Mouse (Mus musculus) heart, embryonic 13.5 days (tissue): ENCODE results near the gene Esrra. TPM values are rescaled to one million over a fixed set of nuclear protein-coding genes. Genes with fewer than 3 reads are reported as not detected.
A peak's percentile ranks its signal among the peaks of the same experiment; 100 is the strongest.

Source experiments
- ATAC-seq: fragments of 200-750 bp; cut with Nextera tagmentation; 2 replicates; pipeline ENCODE4 v1.8.0; 2017; ENCODE audit warnings: moderate TSS enrichment; ENCODE audit not compliant: insufficient number of reproducible peaks, low FRiP score, low TSS enrichment; ENCODE audit errors: extremely low read depth
- H3K27ac ChIP-seq: fragments of 300-500 bp; sonication (generic); replicated peaks from 2 replicates; pipeline ENCODE4 v1.5.1; 2015; ENCODE audit warnings: moderate library complexity, mild to moderate bottlenecking, inconsistent platforms
- H3K27me3 ChIP-seq: fragments of 300-500 bp; sonication (generic); replicated peaks from 2 replicates; pipeline ENCODE4 v1.6.1; 2015; ENCODE audit warnings: mild to moderate bottlenecking, inconsistent platforms
- H3K36me3 ChIP-seq: fragments of 300-500 bp; sonication (generic); 2 replicates; pipeline ENCODE4 v1.6.1; 2015; ENCODE audit warnings: mild to moderate bottlenecking, inconsistent platforms
- H3K4me1 ChIP-seq: fragments of 300-500 bp; sonication (generic); 2 replicates; pipeline ENCODE4 v1.6.1; 2015; ENCODE audit warnings: inconsistent platforms
- H3K4me2 ChIP-seq: fragments of 300-500 bp; sonication (generic); 2 replicates; pipeline ENCODE4 v1.6.1; 2015; ENCODE audit warnings: inconsistent platforms, mild to moderate bottlenecking, moderate library complexity
- H3K4me3 ChIP-seq: fragments of 300-500 bp; sonication (generic); 2 replicates; pipeline ENCODE4 v1.5.1; 2015; ENCODE audit warnings: moderate library complexity, mild to moderate bottlenecking, inconsistent platforms
- H3K9ac ChIP-seq: fragments of 300-500 bp; sonication (generic); 2 replicates; pipeline ENCODE4 v1.6.1; 2015; ENCODE audit warnings: inconsistent platforms, mild to moderate bottlenecking, moderate library complexity
- H3K9me3 ChIP-seq: fragments of 300-500 bp; sonication (generic); 2 replicates; pipeline ENCODE4 v1.6.1; 2016; ENCODE audit warnings: inconsistent platforms
- WGBS: fragments of 180-500 bp; shearing (Covaris S2); methylation state at CpG from one replicate; pipeline ENCODE4 v1.1.7; 2015; ENCODE audit warnings: mixed read lengths; 5-methylcytosine and 5-hydroxymethylcytosine counted together
- polyA plus RNA-seq: library from polyadenylated mRNA; unstranded; fragments of >200 nt; fragmentation: Nextera tagmentation; extraction: Ambion mirVana; gene quantifications from 2 replicates; pipeline ENCODE4 v1.2.1, GENCODE M21; 2015

Gene Esrra
- polyA plus RNA-seq, 1 experiment from 2014 or later, result 30.4 TPM

DNA sequence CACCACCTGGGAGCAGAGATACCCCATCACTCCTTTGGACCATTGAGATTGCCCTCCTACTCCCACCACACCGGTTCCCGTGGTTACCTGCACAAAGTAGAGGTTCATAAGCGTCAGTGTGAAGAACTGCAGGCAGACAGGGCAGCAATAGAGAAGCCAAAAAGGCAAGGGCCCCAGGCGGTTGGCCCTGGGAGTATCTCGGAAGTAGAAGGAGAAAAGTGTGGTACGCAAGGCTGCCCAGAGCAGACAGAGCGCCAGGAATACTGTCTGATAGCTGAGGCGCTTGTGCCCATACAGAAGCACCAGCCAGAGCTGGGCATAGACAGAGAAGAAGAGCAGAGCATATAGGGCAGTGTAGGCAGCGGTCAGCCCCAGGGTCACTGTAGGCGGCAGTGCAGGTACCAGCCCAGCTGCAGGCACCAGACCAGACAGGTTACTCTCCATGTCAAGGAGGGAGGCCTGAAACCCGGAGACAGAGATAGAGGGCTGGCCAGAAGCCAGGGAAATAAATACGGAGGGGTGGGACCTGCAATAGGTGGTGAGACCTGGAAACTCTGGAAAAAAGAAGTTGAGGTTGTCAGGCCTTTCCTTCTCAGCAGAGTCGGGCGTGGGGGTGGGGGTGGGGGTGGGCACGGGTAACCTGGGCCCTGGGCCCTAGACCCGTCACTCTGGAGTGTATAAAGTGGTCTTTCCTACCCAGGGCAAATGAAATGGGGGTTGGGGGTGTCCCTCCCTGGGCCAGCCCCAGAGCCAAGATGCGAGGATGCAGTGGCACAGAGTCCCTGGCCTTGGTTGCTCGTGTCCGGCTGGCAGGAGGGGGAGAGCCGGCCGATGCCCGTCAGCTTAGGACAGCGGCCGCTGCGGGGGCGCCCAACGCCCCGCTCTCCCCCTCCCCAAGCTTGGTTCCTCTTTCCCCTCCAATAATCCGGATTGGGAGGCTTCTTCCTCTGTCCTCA lies 19.1 kb upstream of the Esrra start:
- WGBS, result 20% methylated on average over 28 of the region's 29 CpGs
- ATAC-seq, result peak; percentile 6; the same call in 1 of the 2 replicates
- H3K4me3 ChIP-seq, result peak overlapping the region; percentile 67
- peaks cover 30% of the 10 kb centered on the region for H3K4me1 ChIP-seq
- H3K27me3 ChIP-seq, result peaks cover 13% of the 10 kb centered on the region
- peak overlapping the region; percentile 100 for H3K4me2 ChIP-seq
- H3K9me3 ChIP-seq, result no peaks in the 10 kb centered on the region
- peak overlapping the region; percentile 87 for H3K9ac ChIP-seq
- peaks cover 20% of the 10 kb centered on the region for H3K36me3 ChIP-seq
- H3K27ac ChIP-seq, result peak overlapping the region; percentile 97

DNA sequence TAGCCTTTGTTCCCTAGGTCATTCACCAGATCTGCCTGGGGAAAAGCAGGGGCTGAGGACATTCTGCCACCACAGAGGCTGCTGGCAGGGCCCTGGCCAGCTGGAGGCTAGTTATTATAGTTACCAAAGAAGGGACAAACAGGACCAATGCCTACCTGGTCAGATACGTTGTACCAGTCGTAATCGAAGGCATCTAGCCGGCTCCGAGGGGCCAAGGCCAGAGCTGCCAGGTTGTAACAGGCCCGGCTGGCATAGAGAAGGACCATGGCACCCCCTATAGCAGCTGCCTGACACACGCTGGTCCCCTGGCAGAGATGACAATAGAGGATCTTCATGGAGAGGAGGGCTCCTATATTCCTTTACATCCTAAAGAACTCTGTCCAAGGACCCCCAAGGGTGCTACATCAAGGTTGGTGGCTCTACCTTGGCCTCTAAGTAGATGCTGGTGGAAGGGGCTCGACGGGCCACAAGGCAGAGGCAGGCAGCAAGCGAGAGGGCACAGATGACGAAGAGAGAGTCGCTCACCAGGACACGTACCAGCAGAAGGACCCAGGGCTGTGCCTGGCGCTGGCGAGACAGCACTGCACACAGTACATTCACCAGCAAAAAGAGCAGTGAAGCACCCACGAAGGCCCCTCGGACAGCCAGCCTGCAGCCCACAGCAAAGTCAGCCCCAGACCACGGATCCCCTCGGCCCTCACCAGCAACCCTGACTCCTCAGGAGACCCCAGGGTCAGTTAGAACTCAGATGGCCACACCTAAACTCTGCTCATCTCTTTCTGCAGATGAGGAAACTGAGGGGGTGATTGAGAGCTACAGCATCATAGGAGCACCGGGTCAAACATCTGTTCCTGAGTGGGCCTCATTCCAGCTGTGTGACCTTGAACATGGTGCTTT lies 17.7 kb upstream of the Esrra start:
- Histone ChIP-seq H3K9me3 (no peaks in the 10 kb centered on the region), H3K27ac (no peak overlapping the region), H3K4me2 (no peak overlapping the region), H3K4me3 (no peak overlapping the region), H3K9ac (peak overlapping the region; percentile 87; the same call in 1 of the 2 replicates), H3K27me3 (peaks cover 27% of the 10 kb centered on the region), H3K36me3 (0 out of 2 replicates have a peak, but pooled peaks cover 8% of the 10 kb centered on the region), H3K4me1 (peaks cover 31% of the 10 kb centered on the region)
- no peak for ATAC-seq
- WGBS, result 86% methylated on average over 20 of the region's 20 CpGs

DNA sequence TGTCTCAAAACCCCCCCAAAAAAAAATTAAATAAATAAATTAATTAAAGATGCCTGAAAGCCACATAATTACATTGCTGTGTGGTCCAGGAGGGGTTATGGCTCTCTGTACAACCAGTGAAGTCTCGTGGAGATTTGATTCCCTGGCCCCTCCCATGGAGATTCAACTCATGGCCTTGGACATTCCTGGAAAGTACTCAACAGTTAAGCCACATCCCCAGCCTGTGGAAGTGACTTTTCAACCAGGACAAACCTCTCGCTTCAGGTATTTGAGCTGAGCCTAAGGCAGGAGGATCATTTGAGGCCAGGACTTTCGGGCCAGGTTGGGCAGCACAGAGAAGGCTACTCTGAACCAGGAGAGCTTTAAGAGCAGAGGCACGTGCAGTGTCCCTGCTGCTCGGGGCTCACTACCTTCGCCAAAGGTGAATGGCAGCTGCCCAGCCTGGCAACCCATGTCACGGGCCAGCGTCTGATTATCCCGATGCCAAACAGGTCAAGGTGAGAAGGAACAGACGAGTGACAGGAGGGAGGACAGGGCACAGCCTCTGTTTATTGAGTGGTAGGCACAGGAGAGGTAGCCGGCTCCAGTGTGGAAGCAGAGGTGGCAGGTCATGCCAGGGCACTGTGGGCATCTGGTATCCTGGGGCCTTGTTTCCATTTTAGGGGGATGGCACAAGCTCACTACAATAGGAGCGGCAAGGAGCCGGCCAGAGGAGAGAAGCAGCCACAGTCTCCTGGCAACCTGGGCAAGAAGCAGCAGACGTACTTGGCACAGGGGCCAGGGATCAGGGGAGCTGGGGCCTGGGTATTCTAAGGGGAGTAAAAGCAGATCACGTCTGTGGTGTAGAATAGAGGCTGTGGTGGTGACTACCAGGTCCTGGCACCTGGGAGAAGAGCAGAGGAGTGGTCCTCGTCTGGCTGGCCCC lies 16.2 kb upstream of the Esrra start:
- 70% methylated on average over 16 of the region's 16 CpGs for WGBS
- peaks cover 33% of the 10 kb centered on the region for H3K4me1 ChIP-seq
- ATAC-seq, result no peak
- no peak overlapping the region for H3K27ac ChIP-seq
- no peaks in the 10 kb centered on the region for H3K9me3 ChIP-seq
- H3K27me3 ChIP-seq, result peaks cover 42% of the 10 kb centered on the region
- H3K36me3 ChIP-seq, result 0 out of 2 replicates have a peak, but pooled peaks cover 4% of the 10 kb centered on the region
- no peak overlapping the region for H3K4me2 ChIP-seq
- no peak overlapping the region; the same call in 1 of the 2 replicates for H3K9ac ChIP-seq
- H3K4me3 ChIP-seq, result no peak overlapping the region

DNA sequence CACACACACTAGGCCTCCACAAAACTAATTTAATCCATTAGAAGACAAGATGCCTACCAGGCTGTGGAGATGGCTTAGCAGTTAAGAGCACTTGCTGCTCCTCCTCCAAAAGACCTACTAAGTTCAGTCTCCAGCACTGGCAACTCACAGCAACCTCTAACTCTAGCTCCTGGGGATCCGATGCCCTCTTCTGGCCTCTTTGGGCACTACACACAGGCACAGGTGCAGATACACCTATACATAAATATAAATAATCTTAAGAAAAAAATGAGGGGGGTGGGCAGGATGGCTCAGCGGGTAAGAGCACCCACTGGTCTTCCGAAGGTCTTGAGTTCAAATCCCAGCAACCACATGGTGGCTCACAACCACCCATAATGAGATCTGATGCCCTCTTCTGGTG lies 14.7 kb upstream of the Esrra start:
- H3K27me3 ChIP-seq, result peaks cover 57% of the 10 kb centered on the region
- H3K27ac ChIP-seq, result no peak overlapping the region
- no peak overlapping the region for H3K4me3 ChIP-seq
- H3K9me3 ChIP-seq, result no peaks in the 10 kb centered on the region
- no peak overlapping the region for H3K9ac ChIP-seq
- 0 out of 2 replicates have a peak, but pooled peaks cover 4% of the 10 kb centered on the region for H3K36me3 ChIP-seq
- WGBS, result 23% methylated on average over 3 of the region's 3 CpGs
- ATAC-seq, result no peak
- H3K4me2 ChIP-seq, result no peak overlapping the region
- peaks cover 31% of the 10 kb centered on the region for H3K4me1 ChIP-seq

DNA sequence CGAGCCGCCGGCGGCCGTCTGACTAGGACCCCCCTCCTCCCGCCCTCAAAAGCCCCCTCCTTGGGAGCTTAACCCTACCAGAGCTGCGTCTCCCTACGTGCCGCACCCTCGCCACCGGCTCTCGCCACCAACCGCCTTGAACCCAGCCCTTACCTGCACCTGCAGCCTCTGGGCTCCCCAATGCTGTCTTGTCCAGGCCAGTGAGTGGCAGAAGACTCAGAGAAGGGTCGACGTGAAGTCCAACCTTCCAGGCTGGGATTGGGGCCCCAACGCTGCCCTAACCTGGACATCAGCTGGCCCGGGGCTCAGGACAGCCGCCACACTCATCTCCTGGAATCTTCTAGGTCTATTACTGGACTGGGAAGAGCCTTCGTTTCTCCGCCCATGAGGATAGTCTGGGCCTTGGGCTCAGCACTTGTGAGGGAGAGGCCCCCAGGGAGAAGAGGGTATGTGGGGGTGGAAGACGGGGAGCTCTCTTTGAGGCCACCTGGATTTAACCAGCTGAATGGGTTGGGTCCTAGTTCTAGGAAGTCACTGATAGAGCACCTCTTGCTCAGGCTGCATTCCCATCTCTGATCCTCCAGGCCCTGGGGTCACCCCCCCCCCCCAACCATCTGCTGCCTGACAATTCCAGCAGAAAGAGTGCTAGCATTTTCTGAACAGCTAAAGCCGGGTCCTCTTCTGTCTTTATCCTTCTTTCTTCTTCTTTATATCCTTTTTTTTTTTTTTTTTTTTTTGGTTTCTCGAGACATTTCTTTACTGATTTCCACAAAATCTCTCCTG lies 12.8 kb upstream of the Esrra start, which contains the start of gene Kcnk4:
Kcnk4 (minus strand) TSS at position 321 of the 783 bp plus-strand sequence.
- Histone ChIP-seq H3K4me2 (peak within 1 kb of the TSS; percentile 86), H3K9me3 (no peaks in the 10 kb centered on the region), H3K9ac (peak within 1 kb of the TSS; percentile 80), H3K4me3 (peak within 1 kb of the TSS; percentile 56), H3K4me1 (peaks cover 14% of the 10 kb centered on the region), H3K36me3 (0 out of 2 replicates have a peak, but pooled peaks cover 4% of the 10 kb centered on the region), H3K27me3 (peaks cover 75% of the 10 kb centered on the region), H3K27ac (no peak within 1 kb of the TSS)
- 11% methylated on average over 23 of the region's 23 CpGs for WGBS
- no peak for ATAC-seq

DNA sequence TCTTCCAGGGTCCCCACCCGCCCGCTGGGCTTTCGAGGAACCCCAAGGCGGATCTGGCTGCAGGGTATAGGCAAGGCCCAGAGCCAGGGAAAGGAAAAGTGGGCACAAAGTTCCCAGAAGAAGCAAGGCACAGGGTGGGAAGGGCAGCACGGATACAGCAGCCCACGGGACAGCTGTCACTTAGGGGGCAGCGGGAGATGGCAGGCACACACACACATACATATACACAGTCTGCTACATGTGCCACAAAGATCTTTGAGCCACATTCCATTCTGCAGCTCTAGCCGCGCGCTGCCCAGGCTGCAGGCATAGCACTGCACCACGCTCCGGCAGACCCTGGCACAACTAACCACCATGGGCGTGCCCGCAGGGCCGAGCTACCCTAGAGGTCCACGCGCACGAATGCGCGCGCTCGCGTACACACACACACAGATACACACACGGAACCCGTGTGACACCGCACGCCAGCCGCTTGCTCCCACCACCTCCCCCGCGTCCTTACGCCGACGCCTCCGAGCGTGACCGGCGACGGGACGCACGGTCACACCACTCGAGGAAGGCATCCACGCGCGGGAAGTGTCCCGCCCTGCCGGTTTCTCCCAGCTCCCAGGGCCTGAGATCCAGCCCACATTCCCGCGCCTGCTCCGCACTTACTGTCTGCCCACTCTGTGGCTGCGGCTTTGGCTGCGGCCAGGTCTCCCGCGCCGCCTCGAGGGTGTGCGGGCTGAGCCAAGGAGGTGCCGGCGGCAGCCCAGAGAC lies 12.0 kb upstream of the Esrra start:
- 4% methylated on average over 58 of the region's 58 CpGs for WGBS

DNA sequence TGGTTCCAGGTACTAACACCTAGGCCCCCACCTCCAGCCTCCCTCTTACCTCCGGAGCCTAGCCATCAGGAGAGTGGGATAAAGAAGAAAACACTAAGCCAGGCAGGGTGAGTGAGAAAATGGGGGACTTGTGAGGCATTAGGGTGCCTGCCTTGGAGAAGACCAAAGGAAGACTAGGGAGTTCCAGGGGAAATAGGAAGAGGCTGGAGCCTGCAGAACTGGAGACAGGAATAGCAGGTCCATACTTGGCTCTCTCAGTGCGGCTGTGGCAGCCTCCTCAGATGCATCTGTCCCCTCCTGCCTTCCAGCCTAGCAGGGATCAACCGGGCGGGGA lies 11.5 kb upstream of the Esrra start:
- Histone ChIP-seq H3K9me3 (no peaks in the 10 kb centered on the region), H3K4me1 (peaks cover 13% of the 10 kb centered on the region), H3K4me2 (peak overlapping the region; percentile 86), H3K36me3 (0 out of 2 replicates have a peak, but pooled peaks cover 4% of the 10 kb centered on the region), H3K27ac (no peak overlapping the region), H3K4me3 (peak overlapping the region; percentile 56), H3K27me3 (peaks cover 88% of the 10 kb centered on the region), H3K9ac (peak overlapping the region; percentile 80; the same call in 1 of the 2 replicates)
- 22% methylated on average over 4 of the region's 4 CpGs for WGBS
- ATAC-seq, result no peak

More for the DNA sequence above, 12.0 kb upstream of the Esrra start:
- Histone ChIP-seq H3K9me3 (no peaks in the 10 kb centered on the region), H3K4me1 (peaks cover 13% of the 10 kb centered on the region), H3K27ac (no peak overlapping the region), H3K4me2 (peak overlapping the region; percentile 86), H3K4me3 (peak overlapping the region; percentile 56), H3K27me3 (peaks cover 82% of the 10 kb centered on the region), H3K9ac (peak overlapping the region; percentile 80), H3K36me3 (0 out of 2 replicates have a peak, but pooled peaks cover 4% of the 10 kb centered on the region)
- no peak for ATAC-seq

DNA sequence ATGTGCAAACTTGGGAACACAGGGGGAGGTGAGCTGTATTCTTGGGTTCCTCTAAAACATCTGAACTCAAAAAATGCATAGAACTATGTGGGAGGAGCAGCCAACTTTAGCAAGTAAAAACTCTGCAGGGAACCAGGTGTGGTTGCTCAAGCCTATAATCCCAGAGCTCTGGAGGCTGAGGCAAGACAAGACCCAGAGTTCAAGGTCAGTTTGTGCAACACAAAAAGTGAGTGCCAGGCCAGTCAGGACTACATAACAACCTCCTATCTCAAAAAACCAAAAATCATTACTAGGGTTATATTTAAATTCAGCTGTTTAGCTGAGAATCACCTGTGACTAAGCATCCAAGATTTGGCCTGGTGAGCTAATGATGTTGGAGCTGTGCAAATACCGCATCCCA lies 10.4 kb upstream of the Esrra start:
- no peak overlapping the region for H3K27ac ChIP-seq
- no peaks in the 10 kb centered on the region for H3K36me3 ChIP-seq
- peaks cover 96% of the 10 kb centered on the region for H3K27me3 ChIP-seq
- no peak overlapping the region for H3K9ac ChIP-seq
- no peak for ATAC-seq
- H3K9me3 ChIP-seq, result no peaks in the 10 kb centered on the region
- WGBS, result 66% methylated on average over 1 of the region's 1 CpGs
- peaks cover 18% of the 10 kb centered on the region for H3K4me1 ChIP-seq
- no peak overlapping the region for H3K4me3 ChIP-seq
- no peak overlapping the region for H3K4me2 ChIP-seq

DNA sequence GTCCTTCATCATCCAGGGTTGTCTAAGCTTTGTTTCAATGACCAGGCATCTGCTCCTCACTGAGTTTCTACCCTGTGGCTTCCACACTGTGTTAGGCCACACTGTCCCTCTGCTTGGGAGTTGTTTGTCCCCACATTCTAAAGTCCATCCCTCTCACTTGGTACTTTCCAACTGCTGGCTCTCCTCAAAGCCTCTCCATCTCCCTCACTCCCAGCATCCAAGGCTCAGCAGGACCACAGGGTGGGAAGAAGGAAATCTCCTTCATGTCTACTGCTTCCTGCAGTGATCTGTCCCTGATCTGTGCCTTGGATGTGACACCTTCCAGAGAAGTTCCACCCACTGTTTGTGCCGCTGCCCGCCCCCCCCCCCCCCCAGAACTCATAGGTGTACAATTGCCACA lies 9.4 kb upstream of the Esrra start:
- no peak for ATAC-seq
- Histone ChIP-seq H3K9ac (no peak overlapping the region), H3K9me3 (no peaks in the 10 kb centered on the region; the same call in 1 of the 2 replicates), H3K36me3 (no peaks in the 10 kb centered on the region), H3K4me3 (no peak overlapping the region), H3K4me2 (no peak overlapping the region), H3K27me3 (peaks cover 98% of the 10 kb centered on the region), H3K4me1 (peaks cover 27% of the 10 kb centered on the region), H3K27ac (no peak overlapping the region)
- 0% methylated on average over 2 of the region's 2 CpGs for WGBS
